Mouse (Mus musculus) myocyte (in vitro differentiated cells): ENCODE results near the gene Riok1.

Experiments used
- E2F4 ChIP-seq: IDR thresholded peaks from one replicate; pipeline ENCODE4 v1.6.1; 2011; ENCODE audit warnings: mild to moderate bottlenecking, control low read depth, moderate library complexity; ENCODE audit not compliant: insufficient read depth
- MYOD1 ChIP-seq, 3 experiments: IDR thresholded peaks; one replicate each; pipeline ENCODE4 v1.6.1; 2011; ENCODE audit warnings: control low read depth in 2 of 3, low read depth in 2 of 3, mild to moderate bottlenecking in 2 of 3, moderate library complexity in 1 of 3; ENCODE audit not compliant: insufficient read length in 2 of 3, control insufficient read depth in 1 of 3
- POLR2A ChIP-seq: IDR thresholded peaks from one replicate; pipeline ENCODE4 v1.6.1; 2011; ENCODE audit warnings: low read depth, mild to moderate bottlenecking, control low read depth, moderate library complexity; ENCODE audit not compliant: insufficient read length
- USF1 ChIP-seq: IDR thresholded peaks from one replicate; pipeline ENCODE4 v1.6.1; 2011; ENCODE audit warnings: low read depth, mild to moderate bottlenecking, control low read depth, moderate library complexity

- TF ChIP-seq POLR2A (no peak), MYOD1 (IDR thresholded peaks at IDR 0.05; ENCODE audit: control insufficient read depth in 1 of 3, insufficient read length in 2 of 3, low read depth in 2 of 3) (no peak), USF1 (no peak), E2F4 (no peak)
Measured at GRCm38 (mm10) chr13:38062678-38063077, 25.9 kb downstream of the Riok1 start.
